Mouse (Mus musculus): ENCODE results near the gene Cacna2d3. TPM values are rescaled to one million over a fixed set of nuclear protein-coding genes. Genes with fewer than 3 reads are reported as not detected.

The Cacna2d3 gene
- polyA plus RNA-seq, 1 experiment from 2014 or later, result 1.3 TPM

GRCm38 (mm10) chr14:29005228-29005840 is 716.3 kb downstream of the Cacna2d3 start:
- no peaks in the 10 kb centered on the region for H3K27me3 ChIP-seq (ENCODE audit: control insufficient read depth, insufficient read depth, low read length)
- H3K9me3 ChIP-seq (ENCODE audit: control insufficient read depth, low read length), result no peaks in the 10 kb centered on the region
- H3K4me2 ChIP-seq (ENCODE audit: low read length), result no peak overlapping the region
- H3K36me3 ChIP-seq (ENCODE audit: control insufficient read depth, insufficient read depth, low read length), result no peaks in the 10 kb centered on the region
- no peak for ATAC-seq (ENCODE audit: insufficient number of reproducible peaks, insufficient read depth, low FRiP score, low read depth)
- no peak overlapping the region for H3K4me3 ChIP-seq (ENCODE audit: control insufficient read depth in 1 of 2, insufficient read depth in 1 of 2, low read depth in 1 of 2, low read length in 2 of 2)
- WGBS, result 85% methylated on average over 4 of the region's 5 CpGs
- H3K9ac ChIP-seq (ENCODE audit: low read length), result no peak overlapping the region
- H3K4me1 ChIP-seq (ENCODE audit: control insufficient read depth in 2 of 2, insufficient read depth in 2 of 2, low read length in 2 of 2), result peaks cover 0 to under 1% of the 10 kb centered on the region in 2 experiments; a peak in 1 of 4 replicates
- H3K27ac ChIP-seq (replicated peaks in 1 of 2; ENCODE audit: control insufficient read depth in 1 of 2, insufficient read depth in 1 of 2, low read depth in 2 of 2, low read length in 2 of 2), result no peak overlapping the region

DNA sequence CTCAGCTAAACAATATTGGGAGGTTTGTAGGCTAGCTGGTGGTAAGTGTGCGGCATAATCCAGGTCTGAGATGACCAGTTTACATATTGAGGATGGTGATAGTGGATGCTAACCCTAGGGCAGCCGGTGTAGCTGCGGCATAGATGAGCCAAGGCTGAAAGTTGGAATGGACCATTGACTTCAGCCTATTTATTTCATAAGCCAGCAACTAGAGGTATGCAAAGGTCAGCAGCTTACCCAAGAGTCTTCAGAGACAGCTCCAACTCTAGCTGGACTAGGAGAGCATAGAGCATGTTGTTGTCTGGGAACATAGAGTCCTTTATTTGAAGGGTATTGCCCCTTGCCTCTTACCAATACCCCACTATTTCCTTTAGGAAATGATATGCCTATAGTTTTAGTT is 725.1 kb downstream of the Cacna2d3 start:
- H3K36me3 ChIP-seq (ENCODE audit: control insufficient read depth, insufficient read depth, low read length), result no peaks in the 10 kb centered on the region
- H3K9ac ChIP-seq (ENCODE audit: low read length), result no peak overlapping the region
- H3K4me3 ChIP-seq (ENCODE audit: control insufficient read depth in 1 of 2, insufficient read depth in 1 of 2, low read depth in 1 of 2, low read length in 2 of 2), result no peak overlapping the region
- no peak overlapping the region for H3K4me2 ChIP-seq (ENCODE audit: low read length)
- H3K27ac ChIP-seq (replicated peaks in 1 of 2; ENCODE audit: control insufficient read depth in 1 of 2, insufficient read depth in 1 of 2, low read depth in 2 of 2, low read length in 2 of 2), result no peak overlapping the region
- no peaks in the 10 kb centered on the region for H3K4me1 ChIP-seq (ENCODE audit: control insufficient read depth in 2 of 2, insufficient read depth in 2 of 2, low read length in 2 of 2)
- WGBS, result 94% methylated on average over 3 of the region's 3 CpGs
- H3K27me3 ChIP-seq (ENCODE audit: control insufficient read depth, insufficient read depth, low read length), result no peaks in the 10 kb centered on the region
- no peaks in the 10 kb centered on the region for H3K9me3 ChIP-seq (ENCODE audit: control insufficient read depth, low read length)
- ATAC-seq (ENCODE audit: insufficient number of reproducible peaks, insufficient read depth, low FRiP score, low read depth), result no peak

DNA sequence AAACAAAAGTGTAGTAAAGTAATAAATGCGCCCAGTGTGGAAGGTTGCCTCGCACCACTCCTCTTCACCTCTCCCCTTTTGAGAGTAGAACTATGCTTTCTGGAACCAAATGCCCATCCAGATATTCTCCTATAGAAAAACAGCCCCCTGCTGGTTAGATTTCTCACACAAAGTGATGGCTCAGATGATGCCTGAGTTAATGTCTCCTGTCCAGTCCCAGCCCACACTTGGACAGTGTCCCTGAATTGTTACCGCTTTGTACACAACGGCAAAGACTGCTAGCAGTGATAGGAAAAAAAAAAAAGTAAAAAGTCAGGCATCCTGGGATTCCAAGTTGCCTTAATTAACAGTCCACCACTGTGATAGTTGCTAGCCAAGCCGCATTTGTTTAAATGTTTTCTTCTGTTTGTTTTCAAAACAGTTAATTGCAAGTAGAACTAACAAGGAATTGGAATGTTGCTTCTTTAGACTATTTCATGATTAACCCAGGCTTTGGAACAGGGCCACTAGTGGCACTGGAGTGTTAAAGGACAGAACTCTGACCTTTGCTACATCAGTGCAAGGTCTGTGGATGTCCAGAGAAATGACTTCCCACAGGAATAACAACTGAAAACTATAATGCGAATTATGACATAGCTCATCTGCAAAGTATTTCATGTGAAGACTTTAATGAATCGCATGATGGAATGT is 733.3 kb downstream of the Cacna2d3 start:
- H3K27me3 ChIP-seq (ENCODE audit: control insufficient read depth, insufficient read depth, low read length), result no peaks in the 10 kb centered on the region
- H3K36me3 ChIP-seq (ENCODE audit: control insufficient read depth, insufficient read depth, low read length), result no peaks in the 10 kb centered on the region
- 82% methylated on average over 7 of the region's 7 CpGs for WGBS
- H3K9me3 ChIP-seq (ENCODE audit: control insufficient read depth, low read length), result no peaks in the 10 kb centered on the region
- H3K9ac ChIP-seq (ENCODE audit: low read length), result no peak overlapping the region
- no peaks in the 10 kb centered on the region for H3K4me1 ChIP-seq (ENCODE audit: control insufficient read depth in 2 of 2, insufficient read depth in 2 of 2, low read length in 2 of 2)
- no peak overlapping the region for H3K27ac ChIP-seq (replicated peaks in 1 of 2; ENCODE audit: control insufficient read depth in 1 of 2, insufficient read depth in 1 of 2, low read depth in 2 of 2, low read length in 2 of 2)
- no peak for ATAC-seq (ENCODE audit: insufficient number of reproducible peaks, insufficient read depth, low FRiP score, low read depth)
- no peak overlapping the region for H3K4me3 ChIP-seq (ENCODE audit: control insufficient read depth in 1 of 2, insufficient read depth in 1 of 2, low read depth in 1 of 2, low read length in 2 of 2)
- no peak overlapping the region for H3K4me2 ChIP-seq (ENCODE audit: low read length)

DNA sequence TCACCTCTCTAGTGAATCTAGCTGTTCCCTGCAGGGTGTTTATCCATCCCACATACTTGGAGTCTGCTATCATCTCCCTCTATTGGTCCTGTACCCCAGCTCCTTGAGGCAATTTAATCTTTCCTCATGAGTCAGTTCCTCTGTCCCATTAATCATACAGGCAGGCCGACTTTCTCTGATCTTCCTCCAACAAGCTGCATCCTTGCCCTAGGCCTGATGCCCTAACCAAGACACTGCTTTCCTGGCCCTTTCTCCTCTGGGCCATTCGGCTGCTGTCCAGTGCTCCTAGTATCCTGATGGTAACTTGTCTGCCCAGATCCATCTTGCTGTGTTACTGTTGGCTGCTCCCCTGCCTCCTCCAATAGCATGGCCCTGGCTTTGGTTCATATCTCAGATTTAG is 737.4 kb downstream of the Cacna2d3 start:
- no peak overlapping the region for H3K27ac ChIP-seq (replicated peaks in 1 of 2; ENCODE audit: control insufficient read depth in 1 of 2, insufficient read depth in 1 of 2, low read depth in 2 of 2, low read length in 2 of 2)
- H3K27me3 ChIP-seq (ENCODE audit: control insufficient read depth, insufficient read depth, low read length), result no peaks in the 10 kb centered on the region
- H3K9ac ChIP-seq (ENCODE audit: low read length), result no peak overlapping the region
- H3K4me2 ChIP-seq (ENCODE audit: low read length), result no peak overlapping the region
- ATAC-seq (ENCODE audit: insufficient number of reproducible peaks, insufficient read depth, low FRiP score, low read depth), result no peak
- H3K4me3 ChIP-seq (ENCODE audit: control insufficient read depth in 1 of 2, insufficient read depth in 1 of 2, low read depth in 1 of 2, low read length in 2 of 2), result no peak overlapping the region
- no peaks in the 10 kb centered on the region for H3K9me3 ChIP-seq (ENCODE audit: control insufficient read depth, low read length)
- WGBS, result 67% methylated on average over 2 of the region's 2 CpGs
- H3K36me3 ChIP-seq (ENCODE audit: control insufficient read depth, insufficient read depth, low read length), result no peaks in the 10 kb centered on the region
- no peaks in the 10 kb centered on the region for H3K4me1 ChIP-seq (ENCODE audit: control insufficient read depth in 2 of 2, insufficient read depth in 2 of 2, low read length in 2 of 2)

DNA sequence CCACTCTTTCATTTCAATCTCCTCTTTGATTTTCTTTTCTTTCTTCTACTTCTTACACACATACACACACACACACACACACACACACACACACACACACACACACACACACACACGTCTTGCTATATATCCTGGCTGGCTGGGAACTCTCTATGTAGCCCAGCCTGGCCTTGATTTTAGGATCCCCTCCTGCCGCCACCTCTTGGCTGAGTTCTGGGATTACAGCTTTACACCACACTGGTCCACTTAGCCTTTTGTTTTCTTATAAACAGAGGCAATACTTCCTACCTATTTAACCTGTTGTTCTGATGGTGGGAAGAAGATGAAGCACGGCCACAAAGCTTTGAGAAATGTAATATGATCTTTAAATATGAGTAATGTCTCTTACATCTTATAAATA is 741.2 kb downstream of the Cacna2d3 start:
- Histone ChIP-seq H3K36me3 (ENCODE audit: control insufficient read depth, insufficient read depth, low read length) (no peaks in the 10 kb centered on the region), H3K4me1 (ENCODE audit: control insufficient read depth in 2 of 2, insufficient read depth in 2 of 2, low read length in 2 of 2) (peaks cover 4 to 5% of the 10 kb centered on the region in 2 experiments; a peak in 2 of 4 replicates), H3K4me2 (ENCODE audit: low read length) (no peak overlapping the region), H3K27me3 (ENCODE audit: control insufficient read depth, insufficient read depth, low read length) (no peaks in the 10 kb centered on the region), H3K9me3 (ENCODE audit: control insufficient read depth, low read length) (no peaks in the 10 kb centered on the region), H3K9ac (ENCODE audit: low read length) (no peak overlapping the region), H3K4me3 (ENCODE audit: control insufficient read depth in 1 of 2, insufficient read depth in 1 of 2, low read depth in 1 of 2, low read length in 2 of 2) (no peak overlapping the region), H3K27ac (replicated peaks in 1 of 2; ENCODE audit: control insufficient read depth in 1 of 2, insufficient read depth in 1 of 2, low read depth in 2 of 2, low read length in 2 of 2) (no peak overlapping the region)
- ATAC-seq (ENCODE audit: insufficient number of reproducible peaks, insufficient read depth, low FRiP score, low read depth), result no peak
- WGBS, result 46% methylated on average over 3 of the region's 3 CpGs

- H3K27me3 ChIP-seq (ENCODE audit: control insufficient read depth, insufficient read depth, low read length), result no peaks in the 10 kb centered on the region
- 86% methylated on average over 2 of the region's 2 CpGs for WGBS
- no peak overlapping the region for H3K9ac ChIP-seq (ENCODE audit: low read length)
- no peaks in the 10 kb centered on the region for H3K9me3 ChIP-seq (ENCODE audit: control insufficient read depth, low read length)
- peaks cover 4 to 5% of the 10 kb centered on the region in 2 experiments; a peak in 2 of 4 replicates for H3K4me1 ChIP-seq (ENCODE audit: control insufficient read depth in 2 of 2, insufficient read depth in 2 of 2, low read length in 2 of 2)
- no peak overlapping the region for H3K4me2 ChIP-seq (ENCODE audit: low read length)
- H3K36me3 ChIP-seq (ENCODE audit: control insufficient read depth, insufficient read depth, low read length), result no peaks in the 10 kb centered on the region
- ATAC-seq (ENCODE audit: insufficient number of reproducible peaks, insufficient read depth, low FRiP score, low read depth), result no peak
- no peak overlapping the region for H3K4me3 ChIP-seq (ENCODE audit: control insufficient read depth in 1 of 2, insufficient read depth in 1 of 2, low read depth in 1 of 2, low read length in 2 of 2)
- H3K27ac ChIP-seq (replicated peaks in 1 of 2; ENCODE audit: control insufficient read depth in 1 of 2, insufficient read depth in 1 of 2, low read depth in 2 of 2, low read length in 2 of 2), result no peak overlapping the region
Observed at GRCm38 (mm10) chr14:28979230-28979629, 742.4 kb downstream of the Cacna2d3 start.

DNA sequence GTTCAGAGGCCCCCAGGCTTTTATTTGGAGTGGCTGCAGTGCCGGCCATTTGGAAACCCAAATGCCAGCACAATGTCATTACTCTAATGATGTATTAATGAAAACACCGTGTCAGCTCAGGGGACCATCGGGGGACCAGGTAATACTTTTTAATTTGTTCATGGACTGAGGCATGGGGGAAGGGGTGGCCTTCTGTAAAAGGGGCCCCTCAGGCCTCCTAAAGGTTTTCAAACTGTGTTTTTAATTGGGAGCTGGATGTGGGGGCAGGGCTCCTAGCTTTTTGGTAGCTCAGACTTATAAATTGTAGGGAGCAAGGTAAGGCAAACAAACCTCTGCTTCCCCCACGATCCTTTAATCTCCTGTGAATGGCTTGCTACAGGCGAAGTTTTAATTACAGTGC is 749.0 kb downstream of the Cacna2d3 start:
- H3K9me3 ChIP-seq (ENCODE audit: control insufficient read depth, low read length), result no peaks in the 10 kb centered on the region
- H3K36me3 ChIP-seq (ENCODE audit: control insufficient read depth, insufficient read depth, low read length), result no peaks in the 10 kb centered on the region
- H3K4me1 ChIP-seq (ENCODE audit: control insufficient read depth in 2 of 2, insufficient read depth in 2 of 2, low read length in 2 of 2), result peaks cover 3 to 4% of the 10 kb centered on the region in 2 experiments; a peak in 2 of 4 replicates
- ATAC-seq (ENCODE audit: insufficient number of reproducible peaks, insufficient read depth, low FRiP score, low read depth), result no peak
- no peak overlapping the region for H3K27ac ChIP-seq (replicated peaks in 1 of 2; ENCODE audit: control insufficient read depth in 1 of 2, insufficient read depth in 1 of 2, low read depth in 2 of 2, low read length in 2 of 2)
- WGBS, result 69% methylated on average over 5 of the region's 5 CpGs
- H3K4me2 ChIP-seq (ENCODE audit: low read length), result no peak overlapping the region
- no peak overlapping the region for H3K4me3 ChIP-seq (ENCODE audit: control insufficient read depth in 1 of 2, insufficient read depth in 1 of 2, low read depth in 1 of 2, low read length in 2 of 2)
- no peaks in the 10 kb centered on the region for H3K27me3 ChIP-seq (ENCODE audit: control insufficient read depth, insufficient read depth, low read length)
- no peak overlapping the region for H3K9ac ChIP-seq (ENCODE audit: low read length)
